Mouse (Mus musculus) CD4-positive, CD25-positive, alpha-beta regulatory T cell, adult 2 months (primary cell): Measurements from ENCODE around the gene H2-Q10.

Experiments used
- DNase-seq: peaks from one replicate; pipeline ENCODE4 v3.0.0-alpha.2; 2012; ENCODE audit warnings: low read depth, low spot score

H2-Q10 gene

DNA sequence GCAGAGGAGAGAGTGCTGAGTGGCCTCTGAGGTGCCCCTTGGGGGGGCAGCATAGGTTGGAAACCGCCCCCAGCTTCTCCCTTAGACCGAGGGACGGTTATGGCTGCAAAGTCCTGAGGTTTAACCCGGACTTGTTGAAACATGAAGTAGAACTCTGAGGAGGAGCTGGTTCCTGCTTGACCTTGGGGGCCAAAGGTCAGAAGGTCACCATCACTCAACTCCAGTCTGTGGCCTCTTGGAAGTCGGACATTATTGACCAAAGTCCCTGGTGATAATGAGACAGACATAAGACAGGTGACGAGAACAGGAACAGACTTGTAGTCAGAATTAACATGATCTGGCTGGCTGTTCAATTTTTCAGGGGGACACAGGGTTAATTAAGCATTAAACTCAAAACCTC lies 44.9 kb downstream of the H2-Q10 start:
- no peak for DNase-seq

DNA sequence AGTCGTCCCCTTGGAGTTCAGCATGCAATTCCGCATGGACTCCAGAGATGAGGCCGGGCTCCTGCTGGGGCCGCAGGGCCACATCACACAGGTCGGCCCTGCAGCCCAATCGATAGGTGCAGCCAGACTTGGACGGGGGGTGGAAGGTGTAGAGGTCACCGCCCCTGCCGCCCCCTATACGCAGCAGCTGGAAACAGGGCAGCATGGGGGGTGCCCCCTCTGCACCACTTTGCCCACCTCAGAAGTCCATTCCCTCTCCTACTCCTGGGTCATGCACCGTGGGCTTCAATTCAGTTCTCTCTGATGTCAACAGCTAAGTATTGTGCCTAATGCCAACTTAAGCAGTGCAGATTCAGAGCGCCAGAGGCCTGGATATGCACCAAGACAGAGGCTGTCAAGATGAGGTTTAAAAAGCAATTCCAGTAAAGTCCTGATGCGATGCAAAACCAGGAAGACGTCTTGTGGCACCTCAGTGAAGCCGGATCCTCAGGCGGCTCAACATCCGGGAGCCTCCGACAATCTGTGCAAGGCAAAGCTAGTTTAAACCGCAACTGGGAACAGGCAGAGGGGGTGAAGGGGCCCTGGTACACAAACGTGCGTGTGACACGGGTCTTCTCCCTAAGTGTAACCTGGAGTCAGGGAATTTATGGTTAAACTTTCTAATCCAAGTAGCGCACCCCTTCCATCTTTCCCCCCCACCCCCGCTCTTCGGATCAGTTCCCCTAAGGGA lies 46.2 kb downstream of the H2-Q10 start:
- peak; percentile 57 for DNase-seq

DNA sequence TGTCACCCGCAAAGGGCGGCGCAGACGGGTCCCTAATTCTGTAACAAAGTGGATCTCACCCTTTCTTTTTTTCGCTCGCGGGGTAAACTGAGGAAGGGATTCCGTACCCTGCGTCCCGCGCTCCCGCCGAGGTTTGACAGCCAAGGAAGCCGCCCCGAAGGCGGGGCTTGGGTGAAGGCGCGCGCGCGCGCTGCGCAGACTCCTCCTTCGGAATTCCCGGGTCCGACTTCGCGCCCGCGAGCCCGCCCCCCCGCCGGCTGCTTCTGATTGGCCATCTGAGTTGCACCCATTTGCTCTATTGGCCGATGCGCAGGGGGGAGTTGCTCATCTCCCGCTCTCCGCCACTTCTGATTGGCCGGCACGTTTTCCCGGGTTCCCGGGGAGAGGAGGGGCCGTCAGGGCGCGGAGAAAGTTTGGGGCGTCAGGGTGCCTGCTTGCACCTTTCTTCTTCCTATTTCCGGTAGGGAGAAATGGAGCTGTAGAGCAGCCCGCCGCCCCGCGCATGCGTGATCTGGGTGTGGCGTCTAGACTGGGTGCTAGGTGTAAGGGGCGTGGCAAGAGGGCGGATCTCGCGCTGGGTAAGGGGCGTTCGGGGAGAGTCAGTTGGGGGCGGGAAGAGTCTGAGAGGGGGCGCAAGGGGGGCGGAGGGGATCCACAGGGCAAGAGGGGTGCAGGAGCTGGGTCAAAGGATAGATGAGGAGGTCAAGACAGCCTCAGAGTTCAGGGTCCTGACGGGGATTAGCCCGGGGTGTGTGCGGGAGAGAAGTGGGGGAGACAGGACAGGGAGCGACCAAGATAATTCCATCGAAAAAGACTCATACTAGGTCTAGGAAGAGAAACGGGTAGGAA lies 47.0 kb downstream of the H2-Q10 start, which contains the start of the genes Tcf19 and Cchcr1:
Gene Tcf19 (minus strand): TSS at position 173 of the 849 bp plus-strand sequence.
Gene Cchcr1 (plus strand): TSS at position 449 of the 849 bp plus-strand sequence.
- peak; percentile 95 for DNase-seq

DNA sequence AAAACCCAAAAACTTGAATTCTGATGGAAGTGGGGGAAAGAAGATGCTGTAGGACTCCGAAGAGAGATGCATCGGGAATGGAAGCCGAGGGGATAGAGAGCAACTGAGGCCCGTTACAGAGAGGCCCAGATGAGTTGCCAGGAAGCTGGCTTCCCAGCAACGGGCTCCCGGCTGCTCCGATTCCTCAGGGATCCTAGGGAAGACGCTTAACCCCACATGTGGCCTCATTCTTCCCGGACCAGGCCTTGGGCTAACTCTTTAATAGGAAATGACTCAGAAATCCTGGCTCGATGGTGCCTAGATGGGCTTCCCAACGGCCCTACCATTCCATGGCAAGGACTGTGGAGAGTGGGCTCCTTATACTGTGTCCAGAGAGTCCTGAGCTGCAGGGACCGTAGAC lies 47.6 kb downstream of the H2-Q10 start:
- DNase-seq, result no peak
